Mouse (Mus musculus) testis, adult 2 months (tissue): ENCODE measurements at regions not wholly inside any gene's neighbourhood (a gene's known extent, or its start where the extent isn't known, plus 50 kb on each side); places are given as distances from the start of the nearest gene placed in this dataset.

Experiments used
- H3K27ac ChIP-seq: fragments of 200-500 bp; 2 replicates; pipeline ENCODE4 v1.5.1; 2012; ENCODE audit warnings: low read depth, low read length; ENCODE audit not compliant: control insufficient read depth, insufficient read depth
- H3K27me3 ChIP-seq: fragments of 200-500 bp; 2 replicates; pipeline ENCODE4 v1.6.1; 2012; ENCODE audit warnings: mild to moderate bottlenecking, low read length, moderate library complexity; ENCODE audit not compliant: control insufficient read depth, insufficient read depth
- H3K36me3 ChIP-seq: fragments of 200-500 bp; 2 replicates; pipeline ENCODE4 v1.6.1; 2012; ENCODE audit warnings: mild to moderate bottlenecking, low read length; ENCODE audit not compliant: control insufficient read depth, insufficient read depth
- H3K4me1 ChIP-seq: fragments of 200-500 bp; 2 replicates; pipeline ENCODE4 v1.6.1; 2012; ENCODE audit warnings: low read length; ENCODE audit not compliant: control insufficient read depth, insufficient read depth
- H3K4me3 ChIP-seq: fragments of 200-500 bp; 2 replicates; pipeline ENCODE4 v1.5.1; 2012; ENCODE audit warnings: low read depth, mild to moderate bottlenecking, low read length, moderate library complexity, mixed read lengths; ENCODE audit not compliant: control insufficient read depth
- CTCF ChIP-seq: fragments of 200-500 bp; IDR thresholded peaks from 2 replicates; pipeline ENCODE4 v1.5.1; 2012; ENCODE audit warnings: low read depth, mild to moderate bottlenecking, inconsistent platforms, low read length, moderate library complexity; ENCODE audit not compliant: control insufficient read depth, insufficient read depth, insufficient replicate concordance
- POLR2A ChIP-seq: fragments of 200-500 bp; IDR thresholded peaks from 2 replicates; pipeline ENCODE4 v1.6.1; 2012; ENCODE audit warnings: low read depth, mild to moderate bottlenecking, inconsistent platforms, low read length, moderate library complexity; ENCODE audit not compliant: control insufficient read depth

GRCm38 (mm10) chr2:131770852-131771251, 88.7 kb downstream of the Erv3 start:
- Histone ChIP-seq H3K4me3 (peak overlapping the region; percentile 35; the same call in 1 of the 2 replicates), H3K27ac (no peak overlapping the region), H3K36me3 (no peaks in the 10 kb centered on the region), H3K4me1 (peaks cover 10% of the 10 kb centered on the region), H3K27me3 (no peaks in the 10 kb centered on the region)
- TF ChIP-seq POLR2A (no peak), CTCF (peak; percentile 48; the same call in 1 of the 2 replicates)

- peaks cover 10% of the 10 kb centered on the region for H3K4me1 ChIP-seq
- H3K4me3 ChIP-seq, result no peak overlapping the region
- no peak overlapping the region for H3K27ac ChIP-seq
- no peaks in the 10 kb centered on the region for H3K36me3 ChIP-seq
- no peaks in the 10 kb centered on the region for H3K27me3 ChIP-seq
- TF ChIP-seq CTCF (no peak), POLR2A (no peak)
These were observed 89.8 kb downstream of the Erv3 start for GRCm38 (mm10) chr2:131769656-131770210.

- no peak for TF ChIP-seq CTCF
- no peak for TF ChIP-seq POLR2A
- no peaks in the 10 kb centered on the region for H3K27me3 ChIP-seq
- no peak overlapping the region for H3K4me3 ChIP-seq
- no peak overlapping the region for H3K27ac ChIP-seq
- H3K4me1 ChIP-seq, result peaks cover 10% of the 10 kb centered on the region
- H3K36me3 ChIP-seq, result no peaks in the 10 kb centered on the region
These were observed 93.0 kb downstream of the Erv3 start for GRCm38 (mm10) chr2:131766500-131766899.

GRCm38 (mm10) chr2:131761507-131761906, 98.0 kb downstream of the Erv3 start:
- H3K4me1 ChIP-seq, result no peaks in the 10 kb centered on the region
- no peaks in the 10 kb centered on the region for H3K36me3 ChIP-seq
- TF ChIP-seq CTCF, result no peak
- no peak for TF ChIP-seq POLR2A
- no peak overlapping the region for H3K4me3 ChIP-seq
- H3K27ac ChIP-seq, result no peak overlapping the region
- H3K27me3 ChIP-seq, result no peaks in the 10 kb centered on the region

- Histone ChIP-seq H3K4me3 (no peak overlapping the region), H3K4me1 (no peaks in the 10 kb centered on the region)
These were observed 102.2 kb downstream of the Erv3 start for GRCm38 (mm10) chr2:131757183-131757903.

GRCm38 (mm10) chr2:131755107-131755506, 104.4 kb downstream of the Erv3 start:
- Histone ChIP-seq H3K4me1 (no peaks in the 10 kb centered on the region), H3K27me3 (no peaks in the 10 kb centered on the region), H3K36me3 (no peaks in the 10 kb centered on the region), H3K4me3 (no peak overlapping the region), H3K27ac (no peak overlapping the region)
- TF ChIP-seq POLR2A (no peak), CTCF (no peak)

More at GRCm38 (mm10) chr2:131757183-131757903, 102.2 kb downstream of the Erv3 start:
- TF ChIP-seq POLR2A (no peak), CTCF (no peak)
- no peaks in the 10 kb centered on the region for H3K27me3 ChIP-seq
- no peaks in the 10 kb centered on the region for H3K36me3 ChIP-seq
- H3K27ac ChIP-seq, result no peak overlapping the region

GRCm38 (mm10) chr2:131753436-131753835, 106.1 kb downstream of the Erv3 start:
- H3K4me3 ChIP-seq, result no peak overlapping the region
- H3K27me3 ChIP-seq, result no peaks in the 10 kb centered on the region
- TF ChIP-seq CTCF (no peak), POLR2A (no peak)
- H3K36me3 ChIP-seq, result no peaks in the 10 kb centered on the region
- H3K4me1 ChIP-seq, result no peaks in the 10 kb centered on the region
- no peak overlapping the region for H3K27ac ChIP-seq
